Mouse (Mus musculus): ENCODE data around the gene Sipa1l3.
A peak's percentile ranks its signal among the peaks of the same experiment; 100 is the strongest.

Sipa1l3 gene

DNA sequence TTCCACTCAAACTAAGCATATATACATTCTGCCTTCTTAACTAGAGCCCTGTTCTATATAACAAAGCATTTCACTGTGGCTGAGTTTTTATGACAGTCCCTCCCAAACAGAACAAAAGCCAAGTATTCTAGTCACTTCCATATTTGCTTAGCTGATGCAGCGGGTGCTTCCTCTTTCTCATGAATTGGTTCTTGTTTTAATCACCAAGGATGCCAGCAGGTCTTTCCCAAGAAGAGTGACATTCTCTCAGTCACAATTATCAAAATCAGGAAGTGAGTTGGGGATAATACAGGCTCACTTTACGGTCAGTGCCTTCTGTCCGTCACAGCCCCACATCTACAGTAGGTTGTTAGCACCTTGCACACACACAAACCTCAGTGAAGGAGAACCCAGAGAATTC, 26.6 kb downstream of the Sipa1l3 start:
- 0 out of 2 replicates have a peak, but pooled peaks cover 5% of the 10 kb centered on the region for H3K36me3 ChIP-seq (ENCODE audit: insufficient read depth, low read length)
- H3K4me1 ChIP-seq (replicated peaks; ENCODE audit: low read depth, low read length) = peaks cover 100% of the 10 kb centered on the region
- no peak overlapping the region for H3K4me3 ChIP-seq (replicated peaks; ENCODE audit: low read length)
- H3K9me3 ChIP-seq (ENCODE audit: low read length) = no peaks in the 10 kb centered on the region
- TF ChIP-seq POU5F1 (IDR thresholded peaks at IDR 0.05; ENCODE audit: borderline replicate concordance, low read length) = no peak
- TF ChIP-seq NANOG (IDR thresholded peaks at IDR 0.05; ENCODE audit: borderline replicate concordance, low read length) = no peak
- no peak for TF ChIP-seq CTCF (conservative IDR thresholded peaks at IDR 0.05; ENCODE audit: low read length)
- no peaks in the 10 kb centered on the region for H3K27me3 ChIP-seq (ENCODE audit: insufficient read depth, low read length)

DNA sequence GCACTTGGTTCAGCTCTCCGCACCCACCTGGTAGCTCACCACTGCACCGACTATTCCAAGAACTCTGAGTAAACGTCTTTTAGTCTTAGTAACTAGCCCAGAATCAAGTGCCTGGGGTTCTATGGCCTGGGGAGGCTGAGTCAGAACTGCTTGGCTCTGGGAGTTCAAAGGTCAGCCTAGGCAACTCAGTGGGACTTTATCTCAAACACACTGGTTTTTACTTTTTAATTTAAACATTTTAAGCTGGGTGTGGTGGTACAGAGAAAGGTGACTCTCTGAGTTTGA, 27.0 kb downstream of the Sipa1l3 start:
- H3K9me3 ChIP-seq (ENCODE audit: low read length) = no peaks in the 10 kb centered on the region
- 0 out of 2 replicates have a peak, but pooled peaks cover 5% of the 10 kb centered on the region for H3K36me3 ChIP-seq (ENCODE audit: insufficient read depth, low read length)
- no peaks in the 10 kb centered on the region for H3K27me3 ChIP-seq (ENCODE audit: insufficient read depth, low read length)
- TF ChIP-seq POU5F1 (IDR thresholded peaks at IDR 0.05; ENCODE audit: borderline replicate concordance, low read length) = no peak
- no peak for TF ChIP-seq CTCF (conservative IDR thresholded peaks at IDR 0.05; ENCODE audit: low read length)
- TF ChIP-seq NANOG (IDR thresholded peaks at IDR 0.05; ENCODE audit: borderline replicate concordance, low read length) = no peak
- no peak overlapping the region for H3K4me3 ChIP-seq (replicated peaks; ENCODE audit: low read length)
- H3K4me1 ChIP-seq (replicated peaks; ENCODE audit: low read depth, low read length) = peaks cover 100% of the 10 kb centered on the region

DNA sequence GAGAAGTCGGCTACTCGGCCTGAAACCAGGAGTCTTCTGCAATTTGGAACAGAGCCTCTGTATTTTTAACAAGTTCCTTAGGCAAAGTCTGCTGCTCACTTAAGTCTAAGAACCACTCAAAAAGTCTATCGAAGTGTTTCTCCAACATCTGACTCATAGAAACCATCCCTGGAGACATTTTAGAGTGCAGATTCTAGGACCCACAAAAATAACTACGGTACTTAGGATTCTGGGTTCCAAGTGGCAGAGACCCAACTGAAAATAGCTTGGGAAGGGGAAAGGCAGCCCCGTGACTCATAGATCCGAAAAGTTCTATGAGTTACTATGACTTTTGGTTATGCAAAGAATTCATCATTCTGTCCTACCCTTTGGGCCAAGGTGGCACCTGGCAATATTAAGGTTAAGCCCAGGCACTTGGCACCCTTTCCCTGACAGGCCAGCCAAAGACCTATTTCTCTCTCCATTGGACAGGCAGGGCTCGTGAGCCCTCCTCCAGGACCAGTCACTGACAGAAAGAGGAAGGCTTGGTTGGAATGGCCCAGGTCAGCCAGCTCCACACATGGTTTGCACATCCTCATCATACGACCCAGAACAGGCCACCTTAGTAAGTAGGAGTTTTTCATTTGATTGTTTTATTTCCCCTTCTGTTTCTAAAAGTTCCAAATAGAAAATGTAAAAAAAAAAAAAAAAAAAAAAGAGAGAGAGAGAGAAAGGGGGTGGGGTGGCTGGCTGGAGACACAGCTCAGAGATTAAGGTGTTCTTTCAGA, 27.6 kb downstream of the Sipa1l3 start:
- no peak for TF ChIP-seq NANOG (IDR thresholded peaks at IDR 0.05; ENCODE audit: borderline replicate concordance, low read length)
- TF ChIP-seq POU5F1 (IDR thresholded peaks at IDR 0.05; ENCODE audit: borderline replicate concordance, low read length) = no peak
- no peak for TF ChIP-seq CTCF (conservative IDR thresholded peaks at IDR 0.05; ENCODE audit: low read length)
- peaks cover 99% of the 10 kb centered on the region for H3K4me1 ChIP-seq (replicated peaks; ENCODE audit: low read depth, low read length)
- H3K4me3 ChIP-seq (replicated peaks; ENCODE audit: low read length) = peak overlapping the region; percentile 49
- H3K27me3 ChIP-seq (ENCODE audit: insufficient read depth, low read length) = no peaks in the 10 kb centered on the region
- 0 out of 2 replicates have a peak, but pooled peaks cover 5% of the 10 kb centered on the region for H3K36me3 ChIP-seq (ENCODE audit: insufficient read depth, low read length)
- H3K9me3 ChIP-seq (ENCODE audit: low read length) = no peaks in the 10 kb centered on the region

DNA sequence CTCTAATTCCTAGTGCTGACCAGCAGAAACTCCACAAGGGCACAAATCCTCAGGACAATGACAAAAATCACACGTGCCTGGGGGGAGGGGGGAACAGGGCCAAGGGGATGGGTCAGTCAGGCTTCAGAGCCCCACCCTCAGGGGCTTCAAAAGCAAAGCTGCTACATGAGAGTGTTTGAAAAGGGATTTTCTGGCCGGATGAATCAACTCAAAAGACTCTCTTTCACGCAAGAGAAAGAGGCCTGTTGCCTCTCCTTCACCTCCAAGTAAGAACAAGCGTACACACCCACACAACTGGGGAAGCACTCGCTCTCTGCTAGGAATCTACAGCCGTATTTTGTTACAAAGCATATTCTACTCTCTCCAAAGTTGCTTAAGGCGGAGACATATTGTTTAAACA, 28.6 kb downstream of the Sipa1l3 start:
- H3K4me1 ChIP-seq (replicated peaks; ENCODE audit: low read depth, low read length) = peaks cover 99% of the 10 kb centered on the region
- H3K4me3 ChIP-seq (replicated peaks; ENCODE audit: low read length) = peak overlapping the region; percentile 49
- H3K27me3 ChIP-seq (ENCODE audit: insufficient read depth, low read length) = no peaks in the 10 kb centered on the region
- H3K36me3 ChIP-seq (ENCODE audit: insufficient read depth, low read length) = 0 out of 2 replicates have a peak, but pooled peaks cover 5% of the 10 kb centered on the region
- TF ChIP-seq CTCF (conservative IDR thresholded peaks at IDR 0.05; ENCODE audit: low read length) = no peak
- TF ChIP-seq POU5F1 (IDR thresholded peaks at IDR 0.05; ENCODE audit: borderline replicate concordance, low read length) = no peak
- peak; percentile 42; the same call in 1 of the 2 replicates for TF ChIP-seq NANOG (IDR thresholded peaks at IDR 0.05; ENCODE audit: borderline replicate concordance, low read length)
- no peaks in the 10 kb centered on the region for H3K9me3 ChIP-seq (ENCODE audit: low read length)

DNA sequence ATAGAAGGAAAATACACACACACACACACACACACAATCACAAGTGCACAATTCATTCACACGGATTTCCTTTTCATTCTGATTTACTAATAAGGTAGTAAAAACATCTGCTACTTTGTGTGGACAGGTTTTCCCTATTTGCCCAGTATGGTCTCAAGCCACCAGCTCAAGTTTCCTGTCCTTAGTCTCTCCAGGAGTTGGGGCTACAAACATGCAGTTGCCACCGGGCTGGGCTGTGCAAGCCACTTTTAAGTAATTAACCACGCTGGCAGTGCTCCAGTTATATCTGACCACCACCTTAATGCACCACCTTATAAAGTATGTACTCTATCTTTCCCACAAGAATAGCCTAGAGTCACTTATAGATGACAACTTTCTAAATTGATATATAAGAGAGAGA, 29.1 kb downstream of the Sipa1l3 start:
- Histone ChIP-seq H3K4me1 (replicated peaks; ENCODE audit: low read depth, low read length) (peaks cover 98% of the 10 kb centered on the region), H3K36me3 (ENCODE audit: insufficient read depth, low read length) (0 out of 2 replicates have a peak, but pooled peaks cover 5% of the 10 kb centered on the region), H3K9me3 (ENCODE audit: low read length) (no peaks in the 10 kb centered on the region), H3K4me3 (replicated peaks; ENCODE audit: low read length) (no peak overlapping the region), H3K27me3 (ENCODE audit: insufficient read depth, low read length) (no peaks in the 10 kb centered on the region)
- TF ChIP-seq NANOG (IDR thresholded peaks at IDR 0.05; ENCODE audit: borderline replicate concordance, low read length) = no peak
- TF ChIP-seq CTCF (conservative IDR thresholded peaks at IDR 0.05; ENCODE audit: low read length) = no peak
- no peak for TF ChIP-seq POU5F1 (IDR thresholded peaks at IDR 0.05; ENCODE audit: borderline replicate concordance, low read length)

DNA sequence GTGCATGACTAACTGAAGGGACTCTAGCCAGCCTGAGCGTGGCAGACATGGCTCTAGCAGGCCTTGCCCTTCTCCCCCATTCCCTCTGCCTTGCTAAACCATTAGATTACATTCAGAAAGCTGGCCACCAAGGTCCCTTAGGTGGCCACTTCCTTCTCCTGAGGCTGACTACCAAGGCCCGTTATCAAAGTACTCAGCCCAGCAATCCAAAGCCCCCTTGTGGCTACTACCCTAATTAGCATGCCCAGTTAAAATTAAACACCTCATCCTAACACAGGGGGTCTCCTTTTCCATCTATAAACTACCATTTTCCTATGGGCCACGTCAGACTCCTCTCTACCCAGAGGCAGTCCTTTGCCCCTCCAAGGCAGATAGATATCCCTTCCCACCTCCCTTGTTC, 31.7 kb downstream of the Sipa1l3 start:
- Histone ChIP-seq H3K36me3 (ENCODE audit: insufficient read depth, low read length) (no peaks in the 10 kb centered on the region), H3K27me3 (ENCODE audit: insufficient read depth, low read length) (no peaks in the 10 kb centered on the region), H3K4me1 (replicated peaks; ENCODE audit: low read depth, low read length) (peaks cover 98% of the 10 kb centered on the region), H3K4me3 (replicated peaks; ENCODE audit: low read length) (no peak overlapping the region), H3K9me3 (ENCODE audit: low read length) (no peaks in the 10 kb centered on the region)
- TF ChIP-seq CTCF (conservative IDR thresholded peaks at IDR 0.05; ENCODE audit: low read length) (peak; percentile 43), NANOG (IDR thresholded peaks at IDR 0.05; ENCODE audit: borderline replicate concordance, low read length) (no peak), POU5F1 (IDR thresholded peaks at IDR 0.05; ENCODE audit: borderline replicate concordance, low read length) (no peak)

DNA sequence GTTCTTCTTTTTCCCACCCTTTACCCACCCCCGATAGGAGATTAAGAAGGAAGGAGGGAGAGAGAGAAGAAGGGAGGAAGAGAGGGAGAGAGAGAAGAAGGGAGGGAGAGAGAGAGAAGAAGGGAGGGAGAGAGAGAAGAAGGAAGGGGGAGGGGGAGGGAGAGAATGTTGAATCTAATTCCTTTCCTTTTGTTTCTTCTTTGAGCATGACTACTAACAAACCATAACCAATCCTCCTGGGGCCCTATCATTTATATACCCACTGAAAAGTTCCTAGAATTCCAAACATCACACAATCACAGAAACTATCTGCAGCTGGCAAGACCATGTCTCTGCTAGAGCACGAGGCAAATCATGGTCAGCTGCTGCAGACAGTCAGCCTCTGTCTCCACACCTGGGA, 32.7 kb downstream of the Sipa1l3 start:
- no peak overlapping the region for H3K4me3 ChIP-seq (replicated peaks; ENCODE audit: low read length)
- H3K36me3 ChIP-seq (ENCODE audit: insufficient read depth, low read length) = no peaks in the 10 kb centered on the region
- TF ChIP-seq POU5F1 (IDR thresholded peaks at IDR 0.05; ENCODE audit: borderline replicate concordance, low read length) = no peak
- H3K4me1 ChIP-seq (replicated peaks; ENCODE audit: low read depth, low read length) = peaks cover 98% of the 10 kb centered on the region
- H3K27me3 ChIP-seq (ENCODE audit: insufficient read depth, low read length) = no peaks in the 10 kb centered on the region
- H3K9me3 ChIP-seq (ENCODE audit: low read length) = no peaks in the 10 kb centered on the region

DNA sequence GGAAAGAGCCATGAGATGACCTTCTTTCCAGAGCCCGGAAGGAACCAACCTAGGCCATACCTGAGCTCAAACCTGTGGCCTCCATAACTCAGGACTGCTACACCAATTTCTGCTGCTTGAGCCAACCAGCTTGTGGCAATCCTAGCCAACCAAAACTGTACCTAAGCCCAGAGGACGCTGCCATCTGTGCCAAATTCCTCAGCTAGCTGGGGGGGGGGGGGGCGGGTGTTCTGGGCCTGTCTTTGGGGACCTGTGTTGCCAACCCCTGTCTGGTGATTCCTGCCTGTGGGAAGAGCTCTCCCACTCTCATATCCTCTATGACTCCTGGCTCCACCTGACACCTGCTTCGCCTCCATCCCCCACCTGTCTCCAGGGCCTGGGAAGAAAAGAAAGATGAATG, 34.9 kb downstream of the Sipa1l3 start:
- TF ChIP-seq NANOG (IDR thresholded peaks at IDR 0.05; ENCODE audit: borderline replicate concordance, low read length) (no peak), POU5F1 (IDR thresholded peaks at IDR 0.05; ENCODE audit: borderline replicate concordance, low read length) (no peak), CTCF (conservative IDR thresholded peaks at IDR 0.05; ENCODE audit: low read length) (no peak)
- peaks cover 10% of the 10 kb centered on the region; the same call in 1 of the 2 replicates for H3K36me3 ChIP-seq (ENCODE audit: insufficient read depth, low read length)
- H3K9me3 ChIP-seq (ENCODE audit: low read length) = no peaks in the 10 kb centered on the region
- H3K4me1 ChIP-seq (replicated peaks; ENCODE audit: low read depth, low read length) = peaks cover 91% of the 10 kb centered on the region
- no peaks in the 10 kb centered on the region for H3K27me3 ChIP-seq (ENCODE audit: insufficient read depth, low read length)
- H3K4me3 ChIP-seq (replicated peaks; ENCODE audit: low read length) = peak overlapping the region; percentile 70

Data from E14TG2a.4 (cell line).